Mouse (Mus musculus) neural tube, embryonic 11.5 days (tissue): Measurements from ENCODE around the gene Rps19. TPM values are rescaled to one million over a fixed set of nuclear protein-coding genes. Genes with fewer than 3 reads are reported as not detected.
"Not testable (repeated sequence)": the region's sequence is repeated elsewhere in the genome, so short reads cannot be mapped to it uniquely, and the experiment has no call there.

Source experiments
- ATAC-seq: fragments of 200-750 bp; cut with Nextera tagmentation; 2 replicates; pipeline ENCODE4 v1.8.0; 2017; ENCODE audit warnings: moderate number of reproducible peaks, mild to moderate bottlenecking, moderate TSS enrichment, moderate library complexity; ENCODE audit not compliant: insufficient read depth, low FRiP score, low TSS enrichment
- DNase-seq: peaks from one replicate; pipeline ENCODE4 v3.0.0-alpha.2; 2015; ENCODE audit warnings: low spot score
- H3K27ac ChIP-seq: fragments of 300-500 bp; sonication (generic); 2 replicates; pipeline ENCODE4 v1.5.1; 2014; ENCODE audit warnings: low read depth, mild to moderate bottlenecking, low read length
- H3K27me3 ChIP-seq: fragments of 300-500 bp; sonication (generic); 2 replicates; pipeline ENCODE4 v1.6.1; 2014; ENCODE audit warnings: mild to moderate bottlenecking, low read length, mixed read lengths; ENCODE audit not compliant: control insufficient read depth, insufficient read depth
- H3K36me3 ChIP-seq: fragments of 300-500 bp; sonication (generic); 2 replicates; pipeline ENCODE4 v1.6.1; 2014; ENCODE audit warnings: mild to moderate bottlenecking, low read length, moderate library complexity, mixed read lengths; ENCODE audit not compliant: control insufficient read depth, insufficient read depth
- H3K4me1 ChIP-seq: fragments of 300-500 bp; sonication (generic); 2 replicates; pipeline ENCODE4 v1.6.1; 2014; ENCODE audit warnings: low read length, mixed read lengths; ENCODE audit not compliant: control insufficient read depth, insufficient read depth
- H3K4me2 ChIP-seq: fragments of 300-500 bp; sonication (generic); 2 replicates; pipeline ENCODE4 v1.6.1; 2014; ENCODE audit warnings: low read depth, mild to moderate bottlenecking, moderate library complexity
- H3K4me3 ChIP-seq: fragments of 300-500 bp; sonication (generic); 2 replicates; pipeline ENCODE4 v1.5.1; 2014; ENCODE audit warnings: low read depth, low read length
- H3K9ac ChIP-seq: fragments of 300-500 bp; sonication (generic); 2 replicates; pipeline ENCODE4 v1.6.1; 2014; ENCODE audit warnings: mild to moderate bottlenecking, low read length
- H3K9me3 ChIP-seq: fragments of 300-500 bp; sonication (generic); 2 replicates; pipeline ENCODE4 v1.6.1; 2016; ENCODE audit warnings: low read length; ENCODE audit not compliant: control insufficient read depth
- WGBS: fragments of 180-500 bp; shearing (Covaris S2); extraction: QIAGEN DNeasy Blood & Tissue Kit; methylation state at CpG from one replicate; pipeline ENCODE4 v1.1.7; 2014; 5-methylcytosine and 5-hydroxymethylcytosine counted together
- polyA plus RNA-seq: library from polyadenylated mRNA; unstranded; fragments of >200 nt; fragmentation: Nextera tagmentation; extraction: Ambion mirVana; gene quantifications from 2 replicates; pipeline ENCODE4 v1.2.1, GENCODE M21; 2014

Rps19 gene
- 1,782 and 1,828 TPM in 2 replicates for polyA plus RNA-seq

- peak within 1 kb of the TSS; percentile 100 for H3K9ac ChIP-seq
- H3K36me3 ChIP-seq = peaks cover 12% of the 10 kb centered on the region
- WGBS = under 1% methylated on average over 56 of the region's 57 CpGs
- no peaks in the 10 kb centered on the region for H3K27me3 ChIP-seq
- ATAC-seq (peak; percentile 88), DNase-seq (peak; percentile 99)
- H3K4me2 ChIP-seq = peak within 1 kb of the TSS; percentile 83
- H3K9me3 ChIP-seq = no peaks in the 10 kb centered on the region
- peak within 1 kb of the TSS; percentile 80 for H3K27ac ChIP-seq
- H3K4me3 ChIP-seq = peak within 1 kb of the TSS; percentile 97
- H3K4me1 ChIP-seq = peaks cover 15% of the 10 kb centered on the region
Observed at GRCm38 (mm10) chr7:24883896-24884692, at the start of gene Rps19. Gene Rps19 (plus strand): TSS chr7:24884371.

GRCm38 (mm10) chr7:24838732-24839409 is 45.3 kb upstream of the Rps19 start:
- not testable (repeated sequence) for H3K9me3 ChIP-seq, H3K27me3 ChIP-seq, H3K9ac ChIP-seq, H3K36me3 ChIP-seq, H3K4me1 ChIP-seq, ATAC-seq, H3K27ac ChIP-seq, DNase-seq, H3K4me2 ChIP-seq, H3K4me3 ChIP-seq
- WGBS = 73% methylated on average over 11 of the region's 13 CpGs

- no peaks in the 10 kb centered on the region for H3K27me3 ChIP-seq
- no peak overlapping the region for H3K4me3 ChIP-seq
- no peak overlapping the region for H3K4me2 ChIP-seq
- H3K9me3 ChIP-seq = no peaks in the 10 kb centered on the region
- no peak for DNase-seq
- WGBS = 89% methylated on average over 8 of the region's 8 CpGs
- H3K27ac ChIP-seq = no peak overlapping the region
- ATAC-seq = no peak
- H3K36me3 ChIP-seq = no peaks in the 10 kb centered on the region
- no peaks in the 10 kb centered on the region for H3K4me1 ChIP-seq
- no peak overlapping the region for H3K9ac ChIP-seq
Observed at GRCm38 (mm10) chr7:24839410-24839808, 44.8 kb upstream of the Rps19 start.

- Histone ChIP-seq H3K36me3 (no peaks in the 10 kb centered on the region), H3K9ac (no peak overlapping the region), H3K9me3 (no peaks in the 10 kb centered on the region), H3K4me1 (no peaks in the 10 kb centered on the region), H3K4me2 (no peak overlapping the region), H3K4me3 (no peak overlapping the region), H3K27ac (no peak overlapping the region), H3K27me3 (no peaks in the 10 kb centered on the region)
- DNase-seq (no peak), ATAC-seq (no peak)
- 65% methylated on average over 3 of the region's 3 CpGs for WGBS
Observed at GRCm38 (mm10) chr7:24840331-24840730, 43.8 kb upstream of the Rps19 start.

- no peak overlapping the region for H3K27ac ChIP-seq
- WGBS = 70% methylated on average over 4 of the region's 4 CpGs
- no peak for ATAC-seq
Observed at GRCm38 (mm10) chr7:24841009-24841408, 43.2 kb upstream of the Rps19 start.

GRCm38 (mm10) chr7:24844144-24844543 is 40.0 kb upstream of the Rps19 start:
- no peaks in the 10 kb centered on the region for H3K4me1 ChIP-seq
- no peaks in the 10 kb centered on the region for H3K27me3 ChIP-seq
- no peak overlapping the region for H3K9ac ChIP-seq
- DNase-seq (no peak), ATAC-seq (no peak)
- no peaks in the 10 kb centered on the region for H3K9me3 ChIP-seq
- H3K4me2 ChIP-seq = no peak overlapping the region
- WGBS = 47% methylated on average over 5 of the region's 5 CpGs
- H3K4me3 ChIP-seq = no peak overlapping the region
- no peak overlapping the region for H3K27ac ChIP-seq
- H3K36me3 ChIP-seq = no peaks in the 10 kb centered on the region

More at GRCm38 (mm10) chr7:24841009-24841408, 43.2 kb upstream of the Rps19 start:
- Histone ChIP-seq H3K36me3 (no peaks in the 10 kb centered on the region), H3K4me1 (no peaks in the 10 kb centered on the region), H3K9ac (no peak overlapping the region), H3K9me3 (no peaks in the 10 kb centered on the region), H3K4me2 (no peak overlapping the region), H3K27me3 (no peaks in the 10 kb centered on the region), H3K4me3 (no peak overlapping the region)
- DNase-seq = no peak

- Histone ChIP-seq H3K4me1 (no peaks in the 10 kb centered on the region), H3K36me3 (no peaks in the 10 kb centered on the region), H3K4me3 (no peak overlapping the region), H3K9me3 (no peaks in the 10 kb centered on the region), H3K27me3 (no peaks in the 10 kb centered on the region), H3K27ac (no peak overlapping the region), H3K4me2 (no peak overlapping the region), H3K9ac (no peak overlapping the region)
- DNase-seq (no peak), ATAC-seq (no peak)
- 85% methylated on average over 9 of the region's 9 CpGs for WGBS
Observed at GRCm38 (mm10) chr7:24845181-24845580, 39.0 kb upstream of the Rps19 start.

GRCm38 (mm10) chr7:24845713-24846112 is 38.5 kb upstream of the Rps19 start:
- no peak for DNase-seq
- ATAC-seq = no peak
- H3K4me1 ChIP-seq = no peaks in the 10 kb centered on the region
- no peak overlapping the region for H3K4me2 ChIP-seq
- no peak overlapping the region for H3K9ac ChIP-seq
- no peak overlapping the region for H3K4me3 ChIP-seq
- H3K9me3 ChIP-seq = no peaks in the 10 kb centered on the region
- WGBS = 4% methylated on average over 6 of the region's 6 CpGs
- no peaks in the 10 kb centered on the region for H3K27me3 ChIP-seq
- H3K36me3 ChIP-seq = no peaks in the 10 kb centered on the region
- no peak overlapping the region for H3K27ac ChIP-seq

- not testable (repeated sequence) for H3K27me3 ChIP-seq, H3K27ac ChIP-seq, DNase-seq, H3K9ac ChIP-seq, H3K36me3 ChIP-seq, ATAC-seq, H3K4me3 ChIP-seq, H3K4me1 ChIP-seq, H3K9me3 ChIP-seq, H3K4me2 ChIP-seq
- WGBS = 28% methylated on average over 2 of the region's 2 CpGs
Observed at GRCm38 (mm10) chr7:24846576-24846975, 37.6 kb upstream of the Rps19 start.
